9 mouse cellular contexts compared by ENCODE assay signal in genomic region chr3:154817732-154818131, GRCm38 (mm10).
A peak's percentile ranks its signal among the peaks of the same experiment; 100 is the strongest.
DNase-seq lines count a peak whose midpoint lies in the region; ATAC-seq and TF ChIP-seq lines count a peak whose summit lies in the region.
"Had no signal": no experiment of that assay in that cellular context is flagged by ENCODE, and none has a peak within 500 bp of the region (broad histone marks: within the 10 kb centered on the region; RNA-seq: fewer than 3 reads in every experiment).

No protein-coding gene starts in this region.

- no peak for TF ChIP-seq POLR2A in olfactory bulb, adult 2 months (IDR thresholded peaks at IDR 0.05; ENCODE audit: insufficient read depth, low read depth, low read length)

- H3K9ac ChIP-seq in liver, embryonic 14.5 days (replicated peaks) = no peak overlapping the region
- H3K9ac ChIP-seq: stomach, embryonic 15.5 days had no signal

- DNase-seq in CD4-positive helper T cell, adult 2 months (ENCODE audit: low read depth, low spot score) = peak; percentile 12
- DNase-seq in WW6 (ENCODE audit: low read depth, low spot score) = peak; percentile 43
- DNase-seq in cerebellum, postnatal 25 days = peak; percentile 71 to 82
- peak; percentile 79 to 85 for DNase-seq in frontal cortex, postnatal 36 days (ENCODE audit: low spot score in 2 of 2)
- DNase-seq in kidney, postnatal 14 days = peak; percentile 19
- DNase-seq in liver, embryonic 14.5 days (ENCODE audit: low read depth in 3 of 3, low spot score in 3 of 3) = peak in 1 of 3 experiments; percentile 4
- DNase-seq in natural killer cell, adult 2 months (ENCODE audit: low spot score in 2 of 2) = no peak

- no peaks in the 10 kb centered on the region for H3K4me1 ChIP-seq in liver, embryonic 14.5 days (replicated peaks; ENCODE audit: control insufficient read depth in 2 of 2, insufficient read depth in 2 of 2, low read length in 1 of 2)
- peaks cover 8% of the 10 kb centered on the region for H3K4me1 ChIP-seq in olfactory bulb, adult 2 months (ENCODE audit: control insufficient read depth, insufficient read depth, low read length)
- H3K4me1 ChIP-seq: stomach, embryonic 15.5 days had no signal

- no peaks in the 10 kb centered on the region for H3K36me3 ChIP-seq in liver, embryonic 14.5 days (replicated peaks; ENCODE audit: control insufficient read depth, insufficient read depth, low read depth)
- H3K36me3 ChIP-seq: stomach, embryonic 15.5 days had no signal

- H3K27me3 ChIP-seq in liver, embryonic 14.5 days (ENCODE audit: control insufficient read depth, insufficient read depth, low read length) = no peaks in the 10 kb centered on the region
- H3K27me3 ChIP-seq: stomach, embryonic 15.5 days had no signal

- TF ChIP-seq EP300 in liver, embryonic 14.5 days (IDR thresholded peaks at IDR 0.05; ENCODE audit: low read depth) = no peak

- WGBS in liver, embryonic 14.5 days (ENCODE audit: insufficient replicate concordance) = 6% methylated on average over 7 of the region's 7 CpGs
- 6% methylated on average over 7 of the region's 7 CpGs for WGBS in olfactory bulb, adult 2 months

- peak; percentile 79 for TF ChIP-seq CTCF in liver, embryonic 14.5 days (IDR thresholded peaks at IDR 0.05; ENCODE audit: low read depth)
- TF ChIP-seq CTCF in olfactory bulb, adult 2 months (IDR thresholded peaks at IDR 0.05; ENCODE audit: insufficient read depth, low read depth, low read length) = peak; percentile 96

- no peak for ATAC-seq in liver, embryonic 14.5 days (ENCODE audit: insufficient read depth)

- H3K4me3 ChIP-seq in liver, embryonic 14.5 days (ENCODE audit: insufficient read depth in 1 of 2, low read depth in 2 of 2, low read length in 2 of 2) = no peak overlapping the region
- H3K4me3 ChIP-seq in olfactory bulb, adult 2 months (ENCODE audit: insufficient read depth, low read depth, low read length) = no peak overlapping the region
- H3K4me3 ChIP-seq: stomach, embryonic 15.5 days had no signal

- no peaks in the 10 kb centered on the region for H3K9me3 ChIP-seq in liver, embryonic 14.5 days (ENCODE audit: control insufficient read depth, low read length)
- H3K9me3 ChIP-seq: stomach, embryonic 15.5 days had no signal

- no peak overlapping the region for H3K4me2 ChIP-seq in liver, embryonic 14.5 days (ENCODE audit: low read depth)
- H3K4me2 ChIP-seq: stomach, embryonic 15.5 days had no signal

- H3K27ac ChIP-seq in liver, embryonic 14.5 days = no peak overlapping the region
- H3K27ac ChIP-seq in olfactory bulb, adult 2 months (ENCODE audit: insufficient read depth, low read depth, low read length) = peak overlapping the region; percentile 74; the same call in 1 of the 2 replicates
- H3K27ac ChIP-seq: stomach, embryonic 15.5 days had no signal

Comparison
In these comparisons a context has a peak if more than half of its experiments do, and no peak if none do; other contexts are left out.
1. DNase-seq: peak in CD4-positive helper T cell, adult 2 months (single experiment), WW6 (single experiment), cerebellum, postnatal 25 days (2 of 2), frontal cortex, postnatal 36 days (2 of 2) and kidney, postnatal 14 days (single experiment); none in natural killer cell, adult 2 months (0 of 2).